Comparison of ENCODE assay signal across 1 mouse cellular context in the genomic region with DNA sequence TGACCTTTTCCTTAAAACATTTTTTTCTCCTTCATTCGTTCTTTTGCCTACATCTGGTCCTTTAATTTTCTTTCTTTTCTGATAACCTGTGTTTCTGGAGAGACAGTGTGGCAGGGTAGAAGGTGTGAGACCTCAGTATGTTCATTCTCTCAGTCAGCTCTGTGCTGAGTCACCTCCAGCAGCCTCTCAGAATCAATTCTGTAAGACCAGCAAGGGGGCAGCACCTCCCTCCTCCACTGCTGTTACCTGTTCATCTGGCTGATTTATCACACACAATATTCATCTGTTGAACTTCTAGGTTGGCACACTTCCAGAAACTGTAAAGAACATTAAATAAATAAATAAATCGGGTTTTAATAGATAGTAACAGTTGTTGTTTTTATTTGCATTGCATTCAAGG.
TF ChIP-seq lines count a peak whose summit lies in the region.

No protein-coding gene starts in this region.

TF ChIP-seq in ES-E14, 5 proteins besides CTCF, POLR2A, EP300 and RAD21:
- TF ChIP-seq HCFC1 (IDR thresholded peaks at IDR 0.05; ENCODE audit: borderline replicate concordance, insufficient read depth, low read length) (no peak), ZC3H11A (IDR thresholded peaks at IDR 0.05; ENCODE audit: borderline replicate concordance, low read depth, low read length) (no peak), MAFK (IDR thresholded peaks at IDR 0.05; ENCODE audit: insufficient read depth, low read depth, low read length) (0 out of 2 replicates have a peak, but pooled peaks have one; percentile 47), CHD2 (IDR thresholded peaks at IDR 0.05; ENCODE audit: low read depth, low read length) (no peak), ZNF384 (IDR thresholded peaks at IDR 0.05; ENCODE audit: low read depth, low read length) (no peak)
TF ChIP-seq in ES-E14: peak in this region for 1.
